Mouse (Mus musculus): Measurements from ENCODE around the gene Mbtps2.

GRCm38 (mm10) chrX:157598186-157598996, at the start of gene Mbtps2:
- TF ChIP-seq GATA1 (IDR thresholded peaks at IDR 0.05; ENCODE audit: low read length) (no peak), TAL1 (IDR thresholded peaks at IDR 0.05; ENCODE audit: low read length) (no peak)

Measured in erythroblast, embryonic 14.5 days (primary cell).